Mouse (Mus musculus): ENCODE results near the gene Dcdc2a. TPM values are rescaled to one million over a fixed set of nuclear protein-coding genes. Genes with fewer than 3 reads are reported as not detected.

Dcdc2a gene
- total and polyA plus RNA-seq, 2 experiments, result 0.29 to 0.83 TPM

DNA sequence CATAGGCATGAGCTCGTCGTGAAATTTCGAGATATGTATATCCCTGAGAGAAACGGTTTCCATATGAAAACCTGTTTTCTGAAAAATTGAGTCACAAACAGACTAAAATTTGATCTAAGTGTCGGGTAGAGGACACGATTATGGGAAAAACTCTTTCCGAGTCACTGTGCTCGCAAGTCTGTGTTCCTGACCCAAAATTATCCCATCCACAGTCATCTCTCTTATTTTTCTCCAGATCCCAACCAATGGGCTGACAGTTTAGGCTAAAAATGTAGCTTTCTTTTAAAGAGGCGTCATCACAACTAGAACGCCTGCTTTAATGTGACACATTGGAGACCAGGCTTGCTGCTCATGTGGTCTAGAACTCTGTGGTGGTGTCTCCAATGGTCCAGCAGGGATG lies 139.9 kb downstream of the Dcdc2a start:
- no peak for TF ChIP-seq CTCF (IDR thresholded peaks at IDR 0.05; ENCODE audit: low read depth, low read length)
- TF ChIP-seq POLR2A (IDR thresholded peaks at IDR 0.05; ENCODE audit: extremely low read depth, insufficient read depth, low read length), result no peak
- WGBS, result 90% methylated on average over 10 of the region's 10 CpGs
- H3K4me1 ChIP-seq (ENCODE audit: control insufficient read depth, insufficient read depth, low read length), result no peaks in the 10 kb centered on the region
- no peaks in the 10 kb centered on the region for H3K27me3 ChIP-seq (ENCODE audit: control insufficient read depth, insufficient read depth, low read length)
- no peaks in the 10 kb centered on the region for H3K36me3 ChIP-seq (ENCODE audit: control insufficient read depth, insufficient read depth, low read length)
- H3K9ac ChIP-seq (ENCODE audit: low read depth, low read length), result no peak overlapping the region
- no peak overlapping the region for H3K27ac ChIP-seq (replicated peaks; ENCODE audit: insufficient read depth, low read depth, low read length)
- no peaks in the 10 kb centered on the region for H3K79me2 ChIP-seq (ENCODE audit: control insufficient read depth, insufficient read depth, low read length)
- H3K4me3 ChIP-seq (ENCODE audit: insufficient read depth, low read depth, low read length), result no peak overlapping the region
- no peak for DNase-seq (ENCODE audit: extremely low read depth, low read depth, low spot score)

- H3K36me3 ChIP-seq (ENCODE audit: control insufficient read depth, insufficient read depth, low read length), result no peaks in the 10 kb centered on the region
- no peak overlapping the region for H3K9ac ChIP-seq (ENCODE audit: low read depth, low read length)
- no peak for DNase-seq (ENCODE audit: extremely low read depth, low read depth, low spot score)
- TF ChIP-seq POLR2A (IDR thresholded peaks at IDR 0.05; ENCODE audit: extremely low read depth, insufficient read depth, low read length) (no peak), CTCF (IDR thresholded peaks at IDR 0.05; ENCODE audit: low read depth, low read length) (no peak)
- H3K27me3 ChIP-seq (ENCODE audit: control insufficient read depth, insufficient read depth, low read length), result no peaks in the 10 kb centered on the region
- no peaks in the 10 kb centered on the region for H3K79me2 ChIP-seq (ENCODE audit: control insufficient read depth, insufficient read depth, low read length)
- no peaks in the 10 kb centered on the region for H3K4me1 ChIP-seq (ENCODE audit: control insufficient read depth, insufficient read depth, low read length)
- 47% methylated on average over 3 of the region's 3 CpGs for WGBS
- no peak overlapping the region for H3K27ac ChIP-seq (replicated peaks; ENCODE audit: insufficient read depth, low read depth, low read length)
- H3K4me3 ChIP-seq (ENCODE audit: insufficient read depth, low read depth, low read length), result no peak overlapping the region
Observed at GRCm38 (mm10) chr13:25199916-25200315, 144.1 kb downstream of the Dcdc2a start.

DNA sequence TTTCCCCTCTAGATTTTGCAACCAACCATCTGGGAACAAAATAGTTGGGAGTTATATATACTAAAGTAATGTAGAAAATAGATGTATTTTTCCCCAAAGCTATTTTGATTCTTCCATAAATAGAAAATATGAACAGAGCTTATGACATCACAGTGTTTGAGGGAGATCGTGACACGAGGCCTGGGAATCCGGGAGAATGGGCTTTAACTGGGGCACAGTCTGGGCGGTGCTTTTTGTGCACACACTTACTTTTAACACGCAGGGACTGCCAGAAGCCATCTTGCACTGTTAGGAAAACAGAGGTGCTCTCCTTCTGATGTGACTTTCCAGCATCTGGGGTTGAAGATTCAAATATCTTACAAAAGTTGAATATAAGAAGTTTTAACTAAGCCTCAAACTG lies 151.1 kb downstream of the Dcdc2a start:
- no peak for TF ChIP-seq CTCF (IDR thresholded peaks at IDR 0.05; ENCODE audit: low read depth, low read length)
- TF ChIP-seq POLR2A (IDR thresholded peaks at IDR 0.05; ENCODE audit: extremely low read depth, insufficient read depth, low read length), result no peak
- H3K4me1 ChIP-seq (ENCODE audit: control insufficient read depth, insufficient read depth, low read length), result no peaks in the 10 kb centered on the region
- H3K79me2 ChIP-seq (ENCODE audit: control insufficient read depth, insufficient read depth, low read length), result no peaks in the 10 kb centered on the region
- H3K27me3 ChIP-seq (ENCODE audit: control insufficient read depth, insufficient read depth, low read length), result no peaks in the 10 kb centered on the region
- H3K9ac ChIP-seq (ENCODE audit: low read depth, low read length), result no peak overlapping the region
- 86% methylated on average over 5 of the region's 5 CpGs for WGBS
- H3K4me3 ChIP-seq (ENCODE audit: insufficient read depth, low read depth, low read length), result no peak overlapping the region
- no peak for DNase-seq (ENCODE audit: extremely low read depth, low read depth, low spot score)
- H3K36me3 ChIP-seq (ENCODE audit: control insufficient read depth, insufficient read depth, low read length), result no peaks in the 10 kb centered on the region
- no peak overlapping the region for H3K27ac ChIP-seq (replicated peaks; ENCODE audit: insufficient read depth, low read depth, low read length)

- Histone ChIP-seq H3K27me3 (ENCODE audit: control insufficient read depth, insufficient read depth, low read length) (no peaks in the 10 kb centered on the region), H3K4me3 (ENCODE audit: insufficient read depth, low read depth, low read length) (no peak overlapping the region), H3K79me2 (ENCODE audit: control insufficient read depth, insufficient read depth, low read length) (no peaks in the 10 kb centered on the region), H3K9ac (ENCODE audit: low read depth, low read length) (no peak overlapping the region), H3K36me3 (ENCODE audit: control insufficient read depth, insufficient read depth, low read length) (no peaks in the 10 kb centered on the region), H3K27ac (replicated peaks; ENCODE audit: insufficient read depth, low read depth, low read length) (no peak overlapping the region), H3K4me1 (ENCODE audit: control insufficient read depth, insufficient read depth, low read length) (no peaks in the 10 kb centered on the region)
- TF ChIP-seq CTCF (IDR thresholded peaks at IDR 0.05; ENCODE audit: low read depth, low read length), result no peak
- no peak for TF ChIP-seq POLR2A (IDR thresholded peaks at IDR 0.05; ENCODE audit: extremely low read depth, insufficient read depth, low read length)
- no peak for DNase-seq (ENCODE audit: extremely low read depth, low read depth, low spot score)
- WGBS, result 80% methylated on average over 1 of the region's 1 CpGs
Observed at GRCm38 (mm10) chr13:25218394-25218793, 162.6 kb downstream of the Dcdc2a start.

DNA sequence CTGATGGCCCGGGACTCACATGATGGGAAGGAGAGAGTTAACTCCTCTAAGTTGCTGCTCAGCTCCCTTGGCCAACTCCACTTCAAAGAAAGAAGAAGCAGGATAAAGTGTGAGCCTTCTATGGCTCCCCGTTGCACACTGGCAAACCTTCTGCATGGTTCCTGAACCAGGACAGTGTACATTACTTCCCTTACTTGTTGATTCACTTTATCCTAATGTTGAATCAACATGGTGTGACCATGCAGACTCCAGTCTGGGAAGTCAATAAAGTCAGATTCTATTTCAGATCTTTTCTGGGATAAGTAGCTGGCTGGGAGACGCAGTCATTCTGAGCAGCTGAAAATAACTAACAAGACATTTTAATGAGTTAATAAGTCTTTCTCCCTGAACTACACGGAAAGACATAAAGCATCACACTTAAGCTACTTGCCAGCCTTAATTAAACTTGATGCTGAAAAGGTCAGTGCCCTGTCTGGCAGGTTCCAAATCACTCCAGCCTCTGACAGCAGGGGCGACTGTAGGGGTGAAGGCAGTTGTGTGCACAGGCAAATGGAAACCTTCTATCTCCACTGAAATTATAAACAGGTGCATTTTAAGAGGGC lies 164.5 kb downstream of the Dcdc2a start:
- WGBS, result 70% methylated on average over 5 of the region's 5 CpGs
- Histone ChIP-seq H3K79me2 (ENCODE audit: control insufficient read depth, insufficient read depth, low read length) (no peaks in the 10 kb centered on the region), H3K27me3 (ENCODE audit: control insufficient read depth, insufficient read depth, low read length) (no peaks in the 10 kb centered on the region), H3K4me1 (ENCODE audit: control insufficient read depth, insufficient read depth, low read length) (no peaks in the 10 kb centered on the region), H3K27ac (replicated peaks; ENCODE audit: insufficient read depth, low read depth, low read length) (no peak overlapping the region), H3K9ac (ENCODE audit: low read depth, low read length) (no peak overlapping the region), H3K4me3 (ENCODE audit: insufficient read depth, low read depth, low read length) (no peak overlapping the region), H3K36me3 (ENCODE audit: control insufficient read depth, insufficient read depth, low read length) (no peaks in the 10 kb centered on the region)
- TF ChIP-seq POLR2A (IDR thresholded peaks at IDR 0.05; ENCODE audit: extremely low read depth, insufficient read depth, low read length) (no peak), CTCF (IDR thresholded peaks at IDR 0.05; ENCODE audit: low read depth, low read length) (no peak)
- no peak for DNase-seq (ENCODE audit: extremely low read depth, low read depth, low spot score)

DNA sequence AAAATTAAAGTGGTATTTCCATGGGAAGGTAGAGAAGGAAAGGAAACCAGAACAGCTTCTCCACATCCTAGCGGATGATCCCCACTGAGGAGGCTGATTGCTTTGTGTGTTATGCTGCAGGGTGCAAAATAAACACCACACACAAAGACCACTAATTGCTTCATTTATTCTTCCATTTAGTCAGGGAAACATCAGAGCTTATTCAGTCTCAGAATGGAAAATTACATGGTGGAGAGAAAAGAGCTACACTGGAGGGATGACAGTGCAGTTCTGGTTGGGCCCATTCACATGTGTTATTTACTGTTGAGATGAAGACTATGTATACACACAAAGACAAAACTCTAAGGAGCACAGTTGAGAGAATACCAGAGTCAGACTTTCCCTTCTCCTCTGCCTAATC lies 196.1 kb downstream of the Dcdc2a start:
- no peak overlapping the region for H3K4me3 ChIP-seq (ENCODE audit: insufficient read depth, low read depth, low read length)
- no peak for DNase-seq (ENCODE audit: extremely low read depth, low read depth, low spot score)

More for the DNA sequence above, 196.1 kb downstream of the Dcdc2a start:
- Histone ChIP-seq H3K27ac (replicated peaks; ENCODE audit: insufficient read depth, low read depth, low read length) (no peak overlapping the region), H3K4me1 (ENCODE audit: control insufficient read depth, insufficient read depth, low read length) (no peaks in the 10 kb centered on the region), H3K79me2 (ENCODE audit: control insufficient read depth, insufficient read depth, low read length) (no peaks in the 10 kb centered on the region), H3K9ac (ENCODE audit: low read depth, low read length) (no peak overlapping the region), H3K36me3 (ENCODE audit: control insufficient read depth, insufficient read depth, low read length) (no peaks in the 10 kb centered on the region), H3K27me3 (ENCODE audit: control insufficient read depth, insufficient read depth, low read length) (no peaks in the 10 kb centered on the region)
- 48% methylated on average over 1 of the region's 1 CpGs for WGBS
- TF ChIP-seq POLR2A (IDR thresholded peaks at IDR 0.05; ENCODE audit: extremely low read depth, insufficient read depth, low read length) (no peak), CTCF (IDR thresholded peaks at IDR 0.05; ENCODE audit: low read depth, low read length) (no peak)

All from liver, adult 2 months (tissue).